Mouse (Mus musculus) spleen, adult 12 weeks (tissue): ENCODE data around the gene Traf4.
A peak's percentile ranks its signal among the peaks of the same experiment; 100 is the strongest.

Experiments
- DNase-seq: peaks from one replicate; pipeline ENCODE4 v3.0.0; 2022; ENCODE audit warnings: low spot score

Gene Traf4

DNA sequence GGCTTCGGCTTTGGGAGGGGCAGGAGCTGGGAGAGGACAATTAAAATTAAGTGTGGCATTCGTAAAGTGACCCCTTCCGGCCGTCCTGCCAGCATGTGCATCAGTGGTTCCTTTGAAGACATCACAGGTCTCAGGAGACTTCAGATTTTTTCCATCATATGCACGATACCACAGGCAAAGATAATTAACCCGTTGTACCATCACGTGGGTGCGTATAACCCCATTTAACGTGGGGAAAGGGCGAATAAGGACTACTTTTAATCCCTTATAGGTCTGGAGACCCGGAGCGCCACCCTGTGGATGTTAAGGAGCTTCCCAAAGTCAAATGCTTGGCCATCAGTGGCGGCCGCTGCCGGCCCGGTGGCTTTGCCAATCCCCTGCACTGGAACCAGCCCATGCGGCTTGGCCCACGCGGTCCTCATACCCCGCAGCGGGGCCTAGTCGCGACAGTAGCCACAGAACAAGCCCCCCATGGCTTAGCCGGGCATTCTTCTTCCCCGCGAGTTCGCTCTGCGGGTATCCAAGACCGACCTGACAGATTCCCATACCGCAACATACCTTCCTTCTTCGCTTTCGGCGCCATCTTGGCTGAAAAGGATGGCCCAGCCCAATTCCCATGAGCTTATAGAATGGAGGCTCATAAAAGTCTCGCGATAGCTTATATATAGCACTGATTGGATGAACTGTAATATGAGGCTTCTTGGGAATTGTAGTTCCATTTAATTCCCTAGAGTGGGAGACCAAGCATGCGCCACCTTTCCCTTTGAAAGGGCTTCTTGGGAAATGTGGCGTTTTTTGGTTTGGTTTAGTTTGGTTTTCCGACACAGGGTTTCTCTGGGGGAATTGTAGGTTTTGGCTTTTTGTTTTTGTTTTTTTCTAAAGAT is 17.8 kb upstream of the Traf4 start, which contains the start of gene Rpl23a:
Gene Rpl23a (minus strand): TSS at position 624 of the 884 bp plus-strand sequence.
- peak; percentile 73 for DNase-seq

DNA sequence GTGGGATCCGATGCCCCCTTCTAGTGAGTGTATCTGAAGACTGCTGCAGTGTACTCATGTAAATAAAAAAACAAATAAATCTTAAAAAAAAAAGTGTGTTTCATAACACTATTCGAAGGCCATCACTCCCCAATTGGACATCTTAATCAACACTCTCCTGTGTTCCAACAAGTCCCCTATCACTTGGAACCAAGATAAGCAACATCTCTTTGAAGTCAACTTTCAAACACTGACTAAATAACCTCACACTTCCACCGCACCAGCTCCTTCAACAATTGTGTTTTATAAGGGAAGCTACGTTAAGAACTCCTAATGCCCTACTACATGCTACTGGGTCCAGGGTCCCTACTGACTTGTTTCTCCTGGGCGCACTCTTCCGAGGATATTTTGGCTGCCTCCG is 17.1 kb upstream of the Traf4 start:
- no peak for DNase-seq

DNA sequence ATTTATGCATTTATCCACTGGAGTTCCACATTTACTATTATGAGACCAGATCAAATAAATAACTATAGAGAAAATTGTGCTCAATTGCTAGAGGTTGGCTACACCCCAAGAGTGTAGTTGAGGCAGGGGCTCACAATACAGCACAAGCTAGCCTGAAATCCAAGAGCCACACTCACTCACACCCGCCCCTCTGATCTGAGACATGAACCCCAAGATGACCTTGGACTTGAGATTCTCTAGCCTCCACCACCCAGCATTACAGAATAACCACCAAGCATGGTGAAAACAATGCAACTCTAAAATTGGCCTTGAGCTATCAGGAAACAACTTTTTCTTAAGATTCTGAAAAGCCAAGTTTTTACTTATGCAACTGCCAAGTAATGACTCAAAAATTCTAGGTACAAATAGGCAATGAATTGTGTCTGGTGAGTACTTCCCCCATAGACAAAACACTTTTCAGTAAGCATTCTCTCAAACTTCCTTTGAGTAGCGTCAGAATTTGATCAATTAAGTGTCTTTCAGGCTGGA is 16.5 kb upstream of the Traf4 start:
- no peak for DNase-seq

DNA sequence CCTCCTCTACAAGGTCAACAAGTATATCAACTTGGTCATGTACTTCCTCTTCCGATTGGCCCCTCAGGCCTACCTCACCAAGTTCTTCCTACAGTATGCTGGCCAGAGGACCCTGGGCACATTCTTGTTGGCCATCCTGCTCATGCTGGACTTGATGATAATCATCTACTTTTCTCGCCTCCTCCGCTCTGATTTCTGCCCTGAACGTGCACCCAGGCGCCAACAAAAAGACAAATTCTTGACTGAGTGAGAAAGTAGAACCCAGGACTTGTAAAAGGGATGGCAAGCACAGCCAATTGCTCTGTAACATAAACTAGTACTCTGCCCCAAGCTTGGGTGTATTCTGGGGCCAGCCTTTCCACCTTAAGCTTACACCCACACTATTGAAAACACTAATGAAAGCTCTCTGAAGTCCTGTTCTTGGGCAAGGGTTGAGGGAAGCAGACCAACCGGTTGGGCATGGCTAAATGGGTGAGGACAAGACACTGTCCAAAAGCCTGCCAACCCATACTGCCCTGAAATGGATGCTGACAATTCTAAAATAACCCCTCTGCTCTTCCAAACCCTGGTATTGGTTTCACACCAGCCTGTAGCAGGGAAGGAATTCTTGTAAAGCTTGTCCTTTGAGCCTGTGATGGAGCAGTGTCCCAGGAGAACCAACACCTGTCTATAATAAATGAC is 14.8 kb upstream of the Traf4 start:
- DNase-seq, result no peak

DNA sequence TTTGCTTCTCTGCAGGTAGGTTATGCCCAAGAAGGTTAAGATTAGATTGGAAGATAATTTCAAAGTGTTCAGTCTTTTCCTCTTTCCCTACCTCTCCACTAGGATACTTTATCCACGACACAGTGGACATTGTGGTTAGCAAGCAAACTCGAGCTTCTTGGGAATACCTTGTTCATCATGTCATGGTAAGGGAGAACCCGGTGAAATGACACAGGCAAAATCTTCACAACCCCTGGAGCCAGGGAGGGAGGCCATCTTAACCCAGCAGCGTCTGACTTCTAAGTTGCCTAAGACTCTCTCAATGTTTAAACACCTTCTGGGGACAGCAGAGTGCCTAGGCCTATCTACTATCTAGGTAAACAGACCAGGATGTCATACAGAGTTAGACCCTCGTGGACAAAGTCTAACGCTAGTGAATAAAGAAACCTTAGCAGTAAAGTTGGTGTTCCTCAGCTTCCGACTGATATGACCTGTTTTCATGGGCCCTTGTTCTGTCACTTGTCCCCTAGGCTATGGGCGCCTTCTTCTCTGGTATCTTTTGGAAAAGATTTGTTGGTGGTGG is 14.1 kb upstream of the Traf4 start:
- no peak for DNase-seq

DNA sequence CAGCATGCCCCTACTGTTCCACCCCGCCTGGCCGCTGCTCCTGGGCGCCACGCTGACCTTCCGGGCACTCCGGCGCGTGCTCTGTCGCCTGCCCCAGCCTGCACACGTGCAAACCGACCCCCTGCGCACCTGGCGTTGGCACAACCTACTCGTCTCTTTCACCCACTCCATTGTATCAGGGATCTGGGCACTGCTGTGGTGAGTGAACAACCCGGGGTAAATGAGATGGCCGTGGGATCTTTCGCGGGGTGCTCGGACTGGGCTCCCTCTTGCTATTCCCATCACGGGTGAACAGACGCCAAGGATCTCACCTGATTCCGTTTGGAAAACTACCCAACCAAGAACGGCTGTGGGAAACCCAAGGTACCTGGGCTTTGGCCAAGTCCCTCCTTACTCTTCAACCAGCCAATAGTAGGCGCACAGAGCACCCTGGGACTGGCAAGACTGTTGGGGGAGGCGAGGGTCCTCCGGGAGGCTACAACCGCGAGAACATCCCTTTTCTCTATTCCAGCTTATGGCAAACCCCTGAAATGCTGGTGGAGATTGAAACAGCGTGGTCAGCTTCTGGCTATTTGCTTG is 13.6 kb upstream of the Traf4 start:
- DNase-seq, result no peak

DNA sequence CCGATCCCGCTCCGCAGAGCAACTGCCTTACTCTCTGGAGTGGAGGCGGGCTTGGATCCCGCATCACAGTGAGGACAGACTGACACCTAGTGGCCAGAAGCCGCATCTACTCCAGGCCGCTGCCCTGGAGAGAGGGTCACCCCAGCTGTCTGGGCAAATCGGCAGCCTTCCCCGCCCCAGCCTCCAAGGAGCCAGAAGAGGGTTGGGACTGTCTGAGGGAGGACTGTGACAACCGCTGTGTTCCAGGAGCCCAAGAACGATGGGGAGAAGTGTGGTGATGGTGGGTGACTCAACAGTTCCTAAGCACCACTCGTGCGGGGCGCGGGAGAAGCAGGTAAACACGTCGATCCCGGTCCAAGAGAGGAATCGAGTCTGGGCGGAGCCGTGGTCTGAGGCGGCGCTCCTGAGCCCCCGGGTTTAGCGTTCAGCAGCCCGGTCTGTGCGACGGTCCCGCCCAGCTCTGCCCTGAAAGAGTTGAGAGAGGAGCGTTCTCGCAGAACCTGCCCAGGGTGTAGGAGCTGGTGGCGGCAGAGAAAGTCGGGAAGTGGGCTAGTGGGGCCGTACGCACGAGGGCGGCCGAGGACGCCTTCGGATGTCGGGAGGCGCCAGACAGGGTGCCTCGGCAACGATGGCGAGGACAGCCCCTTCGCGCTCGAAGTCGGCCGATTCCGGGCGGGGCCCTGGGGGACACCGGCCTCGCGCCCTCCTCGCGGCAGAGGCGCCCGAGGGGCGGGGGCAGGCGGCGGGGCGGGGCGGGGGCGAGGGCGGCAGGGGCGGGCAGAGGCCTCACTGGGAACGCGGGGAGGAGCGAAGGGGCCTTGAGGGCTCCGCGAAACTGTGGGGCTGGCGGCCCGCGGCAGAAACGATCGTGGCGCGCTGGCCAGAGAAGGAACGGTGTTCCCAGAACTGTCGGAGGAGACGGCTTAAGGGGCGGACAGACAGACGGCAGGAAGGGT is 12.8 kb upstream of the Traf4 start:
- DNase-seq, result peak; percentile 92

DNA sequence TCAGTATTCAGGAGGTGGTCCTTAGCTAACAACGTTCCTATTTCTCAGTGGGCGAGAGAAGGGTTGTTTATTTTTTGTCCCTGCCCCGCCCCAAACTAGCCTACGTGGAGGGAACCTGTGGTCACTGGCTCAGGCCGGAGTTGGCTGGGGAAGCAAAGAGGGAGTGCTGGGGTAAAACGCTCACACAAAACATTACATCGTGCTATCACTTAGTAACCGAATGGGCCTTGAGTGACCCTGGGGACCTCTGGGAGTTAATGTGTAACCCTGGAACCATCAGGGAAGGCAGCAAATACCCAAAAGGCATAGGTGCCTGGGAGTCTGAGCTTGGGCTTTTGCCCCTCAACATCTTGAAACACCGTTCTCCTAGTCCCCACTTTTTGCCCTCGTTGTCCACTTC is 12.0 kb upstream of the Traf4 start:
- DNase-seq, result no peak

DNA sequence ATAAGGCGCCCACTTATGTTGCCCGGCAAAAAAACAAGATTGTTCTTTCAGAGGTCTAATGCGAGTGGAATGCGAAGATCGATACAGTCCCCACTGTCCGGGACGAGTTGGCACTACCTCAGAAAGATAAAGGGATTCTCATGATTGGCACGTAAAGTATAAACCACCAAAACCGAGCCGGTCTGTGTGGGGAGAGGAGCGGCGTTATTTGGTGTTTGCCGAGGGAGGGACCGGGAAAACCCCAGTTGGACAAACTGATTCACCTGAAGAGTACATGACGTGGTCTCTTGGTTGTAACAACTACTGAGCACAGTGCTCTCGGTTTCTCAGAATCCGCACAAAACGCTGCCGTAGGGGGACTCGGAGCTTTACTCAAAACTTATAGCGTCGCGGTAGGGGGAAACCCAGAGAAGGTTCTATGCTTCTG is 11.5 kb upstream of the Traf4 start:
- no peak for DNase-seq

DNA sequence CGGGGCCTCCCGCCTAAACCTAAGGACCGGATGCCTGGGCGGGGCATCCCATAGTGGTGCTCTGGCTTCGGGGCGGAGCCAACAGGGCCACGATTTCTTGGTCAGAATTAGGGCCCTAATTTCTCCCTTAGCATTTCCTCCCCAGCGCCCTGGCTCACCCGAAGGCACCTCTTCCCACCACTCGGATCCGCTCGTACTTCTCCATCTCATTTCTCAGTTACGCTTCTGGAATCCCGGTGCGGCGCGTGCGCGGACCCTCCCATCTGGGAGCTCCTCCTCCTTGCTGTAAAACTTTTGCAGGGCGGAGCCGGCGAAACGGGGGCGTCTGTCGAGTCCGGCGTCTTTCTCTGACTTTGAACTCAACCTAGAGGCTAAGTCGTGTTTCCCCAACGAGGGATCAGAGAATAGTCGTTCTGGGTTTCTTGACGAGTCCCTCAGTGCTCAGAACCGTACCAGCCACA is 11.0 kb upstream of the Traf4 start, which contains the start of the genes Nek8 and Tlcd1:
Gene Nek8 (minus strand): TSS at position 274 of the 461 bp plus-strand sequence.
Gene Tlcd1 (plus strand): TSS at position 310 of the 461 bp plus-strand sequence.
- DNase-seq, result peak; percentile 96

DNA sequence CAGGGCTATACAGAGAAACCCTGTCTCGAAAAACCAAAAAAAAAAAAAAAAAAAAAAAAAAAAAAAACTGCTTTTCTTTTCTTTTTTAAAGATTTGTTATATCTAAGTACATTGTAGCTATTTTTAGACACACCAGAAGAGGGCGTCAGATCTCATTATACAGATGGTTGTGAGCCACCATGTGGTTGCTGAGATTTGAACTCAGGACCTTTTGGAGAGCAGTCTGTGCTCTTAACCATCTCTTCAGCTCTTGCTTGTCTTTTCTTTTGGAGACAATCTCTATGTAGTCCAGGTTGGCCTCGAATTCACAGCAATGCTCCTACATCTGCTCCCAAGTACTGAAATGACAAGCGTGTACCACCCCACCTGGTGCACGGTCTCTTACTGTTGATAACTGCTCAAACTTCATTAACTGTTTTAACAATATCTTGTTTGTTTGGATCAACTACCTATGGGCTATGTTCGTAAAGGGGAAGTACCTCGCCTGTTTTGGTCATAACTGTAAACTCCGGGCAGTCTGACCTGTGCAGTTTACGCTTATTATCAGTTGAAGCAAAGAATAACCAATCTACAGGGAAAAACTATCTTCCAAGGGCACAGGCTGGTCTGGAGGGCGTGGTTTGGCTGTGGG is 10.5 kb upstream of the Traf4 start:
- no peak for DNase-seq

DNA sequence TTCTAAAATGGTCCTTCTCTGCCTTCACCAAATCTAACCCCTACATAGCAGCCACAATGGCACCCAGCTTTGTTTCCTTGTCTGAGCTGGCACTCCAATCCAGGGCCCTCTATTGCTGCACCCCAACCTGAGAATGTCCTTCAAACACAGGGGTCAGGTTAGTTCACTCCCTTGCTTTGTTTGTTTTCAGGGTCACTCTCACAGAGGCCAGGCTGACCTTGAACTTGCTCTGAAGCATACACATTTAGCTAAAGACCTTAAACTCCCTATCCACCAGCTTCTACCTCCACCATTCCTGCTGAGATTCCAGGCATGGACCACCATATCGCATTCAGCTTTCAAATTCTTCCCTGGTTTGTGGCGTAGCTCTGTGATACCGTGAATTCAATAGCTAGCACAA is 9.1 kb upstream of the Traf4 start:
- DNase-seq, result no peak

DNA sequence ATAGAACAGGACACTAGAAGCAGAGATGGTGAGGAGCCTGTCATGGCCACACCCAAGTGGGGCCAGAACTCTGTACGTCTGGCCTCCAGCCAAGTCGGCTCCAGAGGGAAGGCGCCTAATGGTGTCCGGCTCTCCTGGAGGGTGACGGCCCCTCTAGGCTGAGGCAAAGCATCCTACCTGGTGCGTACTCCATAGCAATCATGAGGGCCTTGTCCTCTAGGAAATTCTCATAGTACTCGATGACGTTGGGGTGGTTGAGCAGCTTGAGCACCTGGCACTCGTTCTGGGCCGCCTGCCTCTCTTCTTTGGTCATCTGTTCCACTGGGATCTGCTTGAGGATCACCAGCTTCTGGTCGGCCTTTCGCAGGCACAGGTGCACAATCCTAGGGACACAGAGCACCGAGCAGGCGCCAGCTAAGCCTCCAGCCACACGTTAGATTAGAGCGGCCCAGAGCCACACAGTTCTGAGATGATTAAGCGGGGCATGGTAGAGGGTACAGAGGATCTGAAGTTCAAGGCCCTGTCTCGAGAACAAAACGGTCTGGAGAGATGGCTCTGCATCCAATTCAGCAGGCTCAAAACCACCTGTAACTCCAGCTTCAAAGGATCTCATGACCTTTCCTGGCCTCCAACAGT is 7.5 kb upstream of the Traf4 start:
- DNase-seq, result no peak

DNA sequence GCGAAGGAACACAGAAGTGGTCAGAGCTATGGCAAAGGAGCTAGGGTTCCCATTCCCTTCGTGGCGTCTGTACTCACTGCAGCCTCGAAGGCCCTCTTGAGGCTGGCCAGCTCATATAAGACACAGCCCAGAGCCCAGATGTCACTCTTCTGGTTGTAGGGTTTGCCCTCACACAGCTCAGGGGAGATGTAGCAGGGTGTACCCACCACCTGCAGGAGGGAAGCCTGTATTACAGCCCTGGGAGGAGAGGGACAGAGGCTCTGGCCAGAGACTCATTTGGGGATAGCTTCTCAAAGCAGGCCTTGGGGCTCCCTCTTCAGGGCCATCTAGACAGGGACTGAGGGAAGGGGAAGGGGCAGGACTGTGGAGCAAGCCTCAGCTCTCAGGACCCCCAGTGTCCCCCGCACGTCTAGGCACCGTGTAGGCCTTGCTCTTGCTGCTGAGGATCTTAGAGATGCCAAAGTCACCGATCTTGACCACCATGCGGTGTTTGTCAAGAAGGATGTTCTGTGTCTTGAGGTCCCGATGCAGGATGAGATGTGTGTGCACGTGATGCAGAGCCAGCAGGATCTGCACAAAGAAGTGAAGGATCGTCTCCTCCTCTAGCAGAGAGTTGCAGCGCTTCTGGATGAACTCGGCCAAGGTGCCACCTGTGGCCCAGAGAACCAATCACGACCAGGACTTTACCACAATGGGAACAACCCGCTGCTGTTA is 6.8 kb upstream of the Traf4 start:
- DNase-seq, result no peak

DNA sequence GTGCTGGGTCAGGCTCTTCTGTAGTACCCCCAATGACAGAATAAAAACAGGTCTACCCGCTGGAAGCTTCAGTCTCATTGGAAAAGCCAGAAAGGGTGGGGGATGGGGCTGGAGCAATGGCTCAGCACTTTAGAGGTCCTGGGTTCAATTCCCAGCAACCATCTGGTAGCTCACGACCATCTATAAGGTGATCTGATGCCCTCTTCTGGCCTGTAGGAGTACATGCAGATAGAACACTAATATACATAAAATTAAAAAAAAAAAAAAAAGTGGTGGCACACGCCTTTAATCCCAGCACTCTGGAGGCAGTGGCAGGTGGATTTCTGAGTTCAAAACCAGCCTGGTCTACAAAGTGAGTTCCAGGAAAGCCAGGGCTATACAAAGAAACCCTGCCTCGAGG is 5.9 kb upstream of the Traf4 start:
- DNase-seq, result no peak

DNA sequence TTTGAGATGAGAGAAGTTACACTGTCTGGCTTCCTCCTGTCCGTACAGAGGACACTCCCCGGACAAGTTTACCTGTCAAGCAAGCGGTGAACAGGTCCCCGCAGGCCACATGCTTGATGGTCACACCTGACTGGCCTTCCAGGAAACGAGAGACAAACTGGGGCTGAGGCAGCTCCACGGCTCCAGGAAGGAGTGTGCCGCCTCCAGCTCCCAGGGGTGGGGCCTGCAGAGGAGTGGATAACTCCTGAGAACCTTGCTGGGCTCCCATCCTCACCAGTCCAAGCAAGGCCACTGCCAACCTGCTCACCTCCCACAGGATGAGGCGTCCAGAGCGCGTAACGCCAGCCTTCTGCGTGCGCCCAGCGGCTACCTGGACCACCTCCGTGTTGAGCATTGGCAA is 4.9 kb upstream of the Traf4 start:
- no peak for DNase-seq

DNA sequence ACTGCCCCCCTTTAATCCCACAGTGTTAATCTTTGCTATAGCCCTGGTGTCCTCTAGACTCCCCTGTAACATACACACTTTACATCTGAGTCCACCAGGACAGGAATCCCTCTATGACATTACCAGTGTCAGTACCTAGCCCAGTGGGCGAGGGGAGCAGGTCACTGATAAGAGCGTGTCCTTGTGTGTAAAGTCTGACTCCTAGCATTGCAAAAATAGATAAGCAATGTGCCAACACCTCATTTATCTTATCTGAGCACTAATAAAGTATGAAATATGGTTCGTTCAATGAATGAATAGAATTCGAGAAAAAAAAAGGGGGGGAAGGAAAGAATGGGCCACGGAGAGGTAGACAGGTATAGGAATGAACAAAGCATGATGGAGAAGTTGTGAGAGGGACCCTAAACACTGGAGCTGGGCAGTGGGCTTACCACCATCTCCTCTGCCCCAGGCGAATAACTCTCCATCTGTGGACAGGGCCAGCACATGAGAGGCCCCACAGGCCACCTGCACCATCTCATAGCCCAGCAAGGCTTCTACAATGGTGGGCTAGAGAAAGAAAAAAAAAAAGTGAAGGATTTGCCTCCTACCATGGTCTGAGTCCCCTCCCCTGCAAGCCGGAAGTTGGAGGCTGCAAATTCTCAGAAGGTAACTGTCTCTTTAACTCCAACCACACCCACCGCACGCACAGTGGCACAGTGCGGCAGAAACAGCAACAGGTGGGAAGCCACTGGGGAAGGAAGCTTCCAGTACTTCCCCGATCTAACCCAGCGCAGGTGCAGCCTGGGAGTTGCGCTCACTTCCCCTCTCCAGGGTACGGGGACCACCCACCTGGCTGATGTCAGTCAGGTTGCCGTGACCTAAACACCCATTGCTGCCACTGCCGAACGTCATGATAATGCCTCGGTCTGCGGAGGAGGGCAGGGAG is 3.4 kb upstream of the Traf4 start:
- peak; percentile 59 for DNase-seq

DNA sequence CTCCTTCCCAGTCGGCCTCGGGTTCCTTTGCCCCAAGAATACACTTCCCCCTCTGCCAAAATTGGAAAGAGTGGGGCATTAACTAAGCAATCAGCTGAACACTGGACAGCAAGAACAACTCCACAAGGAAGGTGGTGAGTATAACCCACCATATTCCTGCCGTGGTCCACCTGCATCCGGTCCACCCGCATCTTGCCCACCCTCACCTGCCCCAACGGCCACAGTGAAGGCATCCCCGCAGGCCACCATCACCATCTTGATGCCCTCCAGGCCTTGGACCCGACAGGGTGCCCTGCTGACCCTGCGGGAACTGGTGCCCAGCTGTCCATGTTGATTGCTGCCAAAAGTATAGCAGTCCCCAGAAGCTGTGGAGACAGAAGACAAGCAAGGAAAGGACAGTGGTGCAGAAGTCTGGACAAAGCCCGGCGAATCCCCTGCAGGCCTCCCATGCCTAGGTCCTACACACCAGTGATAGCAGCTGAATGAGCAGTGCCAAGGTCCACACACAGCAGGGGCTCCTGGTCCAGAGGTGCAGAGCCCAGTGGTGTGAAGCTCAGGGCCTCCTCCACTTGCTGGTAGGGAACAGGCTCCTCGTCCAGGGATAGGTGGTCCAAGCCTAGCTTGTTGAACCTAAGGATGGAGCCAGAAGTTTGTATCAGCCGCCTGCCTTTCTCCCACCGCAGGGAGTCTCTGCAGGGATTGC is 2.0 kb upstream of the Traf4 start:
- DNase-seq, result no peak
